Mouse (Mus musculus) megakaryocyte, embryonic 14.5 days (primary cell): Measurements from ENCODE around the gene Gpc5.

ENCODE experiments used
- FLI1 ChIP-seq: IDR thresholded peaks from 2 replicates; pipeline ENCODE4 v1.6.1; 2012; ENCODE audit warnings: low read length, inconsistent platforms, mixed read lengths
- GATA1 ChIP-seq: IDR thresholded peaks from 3 replicates; pipeline ENCODE4 v1.6.1; 2012; ENCODE audit warnings: mixed read lengths, low read length, inconsistent platforms, borderline replicate concordance

- TF ChIP-seq FLI1 (no peak), GATA1 (no peak)
Observed at GRCm38 (mm10) chr14:115228075-115228474, 136.1 kb downstream of the Gpc5 start.
